Mouse (Mus musculus) olfactory bulb, adult 2 months (tissue): ENCODE results near the gene Sugp2.

Source experiments
- CTCF ChIP-seq: fragments of 200-500 bp; IDR thresholded peaks from 2 replicates; pipeline ENCODE4 v1.5.1; 2012; ENCODE audit warnings: low read depth, mild to moderate bottlenecking, low read length, moderate library complexity; ENCODE audit not compliant: insufficient read depth
- POLR2A ChIP-seq: fragments of 200-500 bp; IDR thresholded peaks from 2 replicates; pipeline ENCODE4 v1.6.1; 2012; ENCODE audit warnings: mild to moderate bottlenecking, low read depth, low read length, moderate library complexity; ENCODE audit not compliant: insufficient read depth

- no peak for TF ChIP-seq POLR2A
- TF ChIP-seq CTCF, result no peak
Observed at GRCm38 (mm10) chr8:70317872-70318271, 83.8 kb downstream of the Sugp2 start.
